Mouse (Mus musculus): Measurements from ENCODE around the gene Camta1.

The Camta1 gene

GRCm38 (mm10) chr4:151520103-151520502 lies 341.6 kb downstream of the Camta1 start:
- DNase-seq (ENCODE audit: low spot score in 2 of 2): no peak

- no peak for DNase-seq (ENCODE audit: low spot score in 2 of 2)
Observed at GRCm38 (mm10) chr4:151519011-151519410, 342.7 kb downstream of the Camta1 start.

GRCm38 (mm10) chr4:151516998-151517799 lies 344.5 kb downstream of the Camta1 start:
- DNase-seq (ENCODE audit: low spot score in 2 of 2): no peak

- DNase-seq (ENCODE audit: low spot score in 2 of 2): no peak
Observed at GRCm38 (mm10) chr4:151515316-151515715, 346.4 kb downstream of the Camta1 start.

GRCm38 (mm10) chr4:151511092-151511491 lies 350.6 kb downstream of the Camta1 start:
- DNase-seq (ENCODE audit: low spot score in 2 of 2): no peak

GRCm38 (mm10) chr4:151510417-151510816 lies 351.3 kb downstream of the Camta1 start:
- no peak for DNase-seq (ENCODE audit: low spot score in 2 of 2)

- no peak for DNase-seq (ENCODE audit: low spot score in 2 of 2)
Observed at GRCm38 (mm10) chr4:151506701-151507100, 355.0 kb downstream of the Camta1 start.

GRCm38 (mm10) chr4:151498481-151499276 lies 363.0 kb downstream of the Camta1 start:
- DNase-seq (ENCODE audit: low spot score in 2 of 2): no peak

GRCm38 (mm10) chr4:151496581-151496980 lies 365.1 kb downstream of the Camta1 start:
- no peak for DNase-seq (ENCODE audit: low spot score in 2 of 2)

- no peak for DNase-seq (ENCODE audit: low spot score in 2 of 2)
Observed at GRCm38 (mm10) chr4:151495276-151495882, 366.3 kb downstream of the Camta1 start.

GRCm38 (mm10) chr4:151492786-151493185 lies 368.9 kb downstream of the Camta1 start:
- no peak for DNase-seq (ENCODE audit: low spot score in 2 of 2)

GRCm38 (mm10) chr4:151483977-151484313 lies 377.7 kb downstream of the Camta1 start:
- no peak for DNase-seq (ENCODE audit: low spot score in 2 of 2)

- DNase-seq (ENCODE audit: low spot score in 2 of 2): no peak
Observed at GRCm38 (mm10) chr4:151483299-151483976, 378.2 kb downstream of the Camta1 start.

- no peak for DNase-seq (ENCODE audit: low spot score in 2 of 2)
Observed at GRCm38 (mm10) chr4:151480928-151481327, 380.7 kb downstream of the Camta1 start.

GRCm38 (mm10) chr4:151477950-151478349 lies 383.7 kb downstream of the Camta1 start:
- DNase-seq (ENCODE audit: low spot score in 2 of 2): no peak

- no peak for DNase-seq (ENCODE audit: low spot score in 2 of 2)
Observed at GRCm38 (mm10) chr4:151474895-151475470, 386.7 kb downstream of the Camta1 start.

GRCm38 (mm10) chr4:151471886-151472285 lies 389.8 kb downstream of the Camta1 start:
- DNase-seq (ENCODE audit: low spot score in 2 of 2): no peak

- no peak for DNase-seq (ENCODE audit: low spot score in 2 of 2)
Observed at GRCm38 (mm10) chr4:151468381-151468780, 393.3 kb downstream of the Camta1 start.

GRCm38 (mm10) chr4:151458686-151459085 lies 403.0 kb downstream of the Camta1 start:
- DNase-seq (ENCODE audit: low spot score in 2 of 2): no peak

- no peak for DNase-seq (ENCODE audit: low spot score in 2 of 2)
Observed at GRCm38 (mm10) chr4:151454611-151455010, 407.1 kb downstream of the Camta1 start.

- DNase-seq (ENCODE audit: low spot score in 2 of 2): no peak
Observed at GRCm38 (mm10) chr4:151454065-151454464, 407.6 kb downstream of the Camta1 start.

- no peak for DNase-seq (ENCODE audit: low spot score in 2 of 2)
Observed at GRCm38 (mm10) chr4:151451885-151452284, 409.8 kb downstream of the Camta1 start.

Data from spleen, postnatal 14 days (tissue).